Mouse (Mus musculus): ENCODE measurements at regions not wholly inside any gene's neighbourhood (a gene's known extent, or its start where the extent isn't known, plus 50 kb on each side); places are given as distances from the start of the nearest gene placed in this dataset.

- no peak overlapping the region for H3K9ac ChIP-seq (ENCODE audit: low read depth, low read length)
- 81% methylated on average over 3 of the region's 3 CpGs for WGBS
These were observed 64.8 kb upstream of the Ogfrl1 start for GRCm38 (mm10) chr1:23462411-23462810.

GRCm38 (mm10) chr1:23464081-23464480, 66.5 kb upstream of the Ogfrl1 start:
- no peak for ATAC-seq
- Histone ChIP-seq H3K4me3 (ENCODE audit: low read length) (no peak overlapping the region), H3K27me3 (replicated peaks; ENCODE audit: control insufficient read depth, insufficient read depth, low read length) (no peaks in the 10 kb centered on the region), H3K4me2 (ENCODE audit: low read depth, low read length) (no peak overlapping the region), H3K4me1 (ENCODE audit: control insufficient read depth, insufficient read depth, low read length) (no peaks in the 10 kb centered on the region), H3K36me3 (ENCODE audit: control insufficient read depth, insufficient read depth, low read length) (no peaks in the 10 kb centered on the region), H3K9me3 (ENCODE audit: control insufficient read depth, low read length) (no peaks in the 10 kb centered on the region), H3K9ac (ENCODE audit: low read depth, low read length) (no peak overlapping the region), H3K27ac (ENCODE audit: low read length) (no peak overlapping the region)
- 74% methylated on average over 3 of the region's 3 CpGs for WGBS

More at GRCm38 (mm10) chr1:23462411-23462810, 64.8 kb upstream of the Ogfrl1 start:
- no peak overlapping the region for H3K4me3 ChIP-seq (ENCODE audit: low read length)
- no peaks in the 10 kb centered on the region for H3K36me3 ChIP-seq (ENCODE audit: control insufficient read depth, insufficient read depth, low read length)
- no peak for ATAC-seq
- H3K4me2 ChIP-seq (ENCODE audit: low read depth, low read length) = no peak overlapping the region
- H3K27ac ChIP-seq (ENCODE audit: low read length) = no peak overlapping the region
- H3K9me3 ChIP-seq (ENCODE audit: control insufficient read depth, low read length) = no peaks in the 10 kb centered on the region
- no peaks in the 10 kb centered on the region for H3K4me1 ChIP-seq (ENCODE audit: control insufficient read depth, insufficient read depth, low read length)
- no peaks in the 10 kb centered on the region for H3K27me3 ChIP-seq (replicated peaks; ENCODE audit: control insufficient read depth, insufficient read depth, low read length)

- no peak for ATAC-seq
- Histone ChIP-seq H3K36me3 (ENCODE audit: control insufficient read depth, insufficient read depth, low read length) (no peaks in the 10 kb centered on the region), H3K4me2 (ENCODE audit: low read depth, low read length) (no peak overlapping the region), H3K9me3 (ENCODE audit: control insufficient read depth, low read length) (no peaks in the 10 kb centered on the region), H3K4me3 (ENCODE audit: low read length) (no peak overlapping the region), H3K4me1 (ENCODE audit: control insufficient read depth, insufficient read depth, low read length) (no peaks in the 10 kb centered on the region), H3K27me3 (replicated peaks; ENCODE audit: control insufficient read depth, insufficient read depth, low read length) (no peaks in the 10 kb centered on the region), H3K27ac (ENCODE audit: low read length) (no peak overlapping the region), H3K9ac (ENCODE audit: low read depth, low read length) (no peak overlapping the region)
- 62% methylated on average over 7 of the region's 7 CpGs for WGBS
These were observed 68.8 kb upstream of the Ogfrl1 start for GRCm38 (mm10) chr1:23466340-23466739.

- no peak overlapping the region for H3K4me3 ChIP-seq (ENCODE audit: low read length)
- no peaks in the 10 kb centered on the region for H3K27me3 ChIP-seq (replicated peaks; ENCODE audit: control insufficient read depth, insufficient read depth, low read length)
- H3K9ac ChIP-seq (ENCODE audit: low read depth, low read length) = no peak overlapping the region
- H3K9me3 ChIP-seq (ENCODE audit: control insufficient read depth, low read length) = no peaks in the 10 kb centered on the region
- H3K27ac ChIP-seq (ENCODE audit: low read length) = no peak overlapping the region
- no peak for ATAC-seq
- 88% methylated on average over 2 of the region's 2 CpGs for WGBS
- no peaks in the 10 kb centered on the region for H3K36me3 ChIP-seq (ENCODE audit: control insufficient read depth, insufficient read depth, low read length)
- no peaks in the 10 kb centered on the region for H3K4me1 ChIP-seq (ENCODE audit: control insufficient read depth, insufficient read depth, low read length)
- no peak overlapping the region for H3K4me2 ChIP-seq (ENCODE audit: low read depth, low read length)
These were observed 69.8 kb upstream of the Ogfrl1 start for GRCm38 (mm10) chr1:23467405-23467804.

- 76% methylated on average over 5 of the region's 5 CpGs for WGBS
- Histone ChIP-seq H3K4me2 (ENCODE audit: low read depth, low read length) (no peak overlapping the region), H3K9ac (ENCODE audit: low read depth, low read length) (no peak overlapping the region), H3K4me1 (ENCODE audit: control insufficient read depth, insufficient read depth, low read length) (no peaks in the 10 kb centered on the region), H3K27ac (ENCODE audit: low read length) (no peak overlapping the region), H3K36me3 (ENCODE audit: control insufficient read depth, insufficient read depth, low read length) (no peaks in the 10 kb centered on the region), H3K27me3 (replicated peaks; ENCODE audit: control insufficient read depth, insufficient read depth, low read length) (no peaks in the 10 kb centered on the region), H3K9me3 (ENCODE audit: control insufficient read depth, low read length) (no peaks in the 10 kb centered on the region), H3K4me3 (ENCODE audit: low read length) (no peak overlapping the region)
- no peak for ATAC-seq
These were observed 83.3 kb upstream of the Ogfrl1 start for GRCm38 (mm10) chr1:23480776-23481320.

GRCm38 (mm10) chr1:23484566-23484965, 87.0 kb upstream of the Ogfrl1 start:
- no peaks in the 10 kb centered on the region for H3K36me3 ChIP-seq (ENCODE audit: control insufficient read depth, insufficient read depth, low read length)
- H3K4me1 ChIP-seq (ENCODE audit: control insufficient read depth, insufficient read depth, low read length) = no peaks in the 10 kb centered on the region
- H3K27ac ChIP-seq (ENCODE audit: low read length) = no peak overlapping the region
- H3K4me3 ChIP-seq (ENCODE audit: low read length) = no peak overlapping the region
- 35% methylated on average over 1 of the region's 1 CpGs for WGBS
- ATAC-seq = no peak
- no peak overlapping the region for H3K9ac ChIP-seq (ENCODE audit: low read depth, low read length)
- no peaks in the 10 kb centered on the region for H3K9me3 ChIP-seq (ENCODE audit: control insufficient read depth, low read length)
- no peak overlapping the region for H3K4me2 ChIP-seq (ENCODE audit: low read depth, low read length)
- no peaks in the 10 kb centered on the region for H3K27me3 ChIP-seq (replicated peaks; ENCODE audit: control insufficient read depth, insufficient read depth, low read length)

GRCm38 (mm10) chr1:23485150-23485775, 87.7 kb upstream of the Ogfrl1 start:
- no peak overlapping the region for H3K27ac ChIP-seq (ENCODE audit: low read length)
- no peak overlapping the region for H3K4me3 ChIP-seq (ENCODE audit: low read length)
- H3K27me3 ChIP-seq (replicated peaks; ENCODE audit: control insufficient read depth, insufficient read depth, low read length) = no peaks in the 10 kb centered on the region
- no peaks in the 10 kb centered on the region for H3K9me3 ChIP-seq (ENCODE audit: control insufficient read depth, low read length)
- no peak overlapping the region for H3K4me2 ChIP-seq (ENCODE audit: low read depth, low read length)
- ATAC-seq = no peak
- H3K9ac ChIP-seq (ENCODE audit: low read depth, low read length) = no peak overlapping the region
- no peaks in the 10 kb centered on the region for H3K36me3 ChIP-seq (ENCODE audit: control insufficient read depth, insufficient read depth, low read length)
- WGBS = 74% methylated on average over 3 of the region's 3 CpGs
- H3K4me1 ChIP-seq (ENCODE audit: control insufficient read depth, insufficient read depth, low read length) = no peaks in the 10 kb centered on the region

- Histone ChIP-seq H3K9me3 (ENCODE audit: control insufficient read depth, low read length) (no peaks in the 10 kb centered on the region), H3K4me1 (ENCODE audit: control insufficient read depth, insufficient read depth, low read length) (no peaks in the 10 kb centered on the region), H3K9ac (ENCODE audit: low read depth, low read length) (no peak overlapping the region), H3K4me3 (ENCODE audit: low read length) (no peak overlapping the region), H3K27me3 (replicated peaks; ENCODE audit: control insufficient read depth, insufficient read depth, low read length) (no peaks in the 10 kb centered on the region), H3K27ac (ENCODE audit: low read length) (no peak overlapping the region), H3K4me2 (ENCODE audit: low read depth, low read length) (no peak overlapping the region), H3K36me3 (ENCODE audit: control insufficient read depth, insufficient read depth, low read length) (no peaks in the 10 kb centered on the region)
- ATAC-seq = no peak
These were observed 89.5 kb upstream of the Ogfrl1 start for GRCm38 (mm10) chr1:23487031-23487430.

GRCm38 (mm10) chr1:23490640-23491039, 93.1 kb upstream of the Ogfrl1 start:
- no peaks in the 10 kb centered on the region for H3K4me1 ChIP-seq (ENCODE audit: control insufficient read depth, insufficient read depth, low read length)
- H3K4me2 ChIP-seq (ENCODE audit: low read depth, low read length) = no peak overlapping the region
- no peak for ATAC-seq
- H3K27ac ChIP-seq (ENCODE audit: low read length) = no peak overlapping the region
- 76% methylated on average over 10 of the region's 10 CpGs for WGBS
- no peaks in the 10 kb centered on the region for H3K27me3 ChIP-seq (replicated peaks; ENCODE audit: control insufficient read depth, insufficient read depth, low read length)
- no peaks in the 10 kb centered on the region for H3K36me3 ChIP-seq (ENCODE audit: control insufficient read depth, insufficient read depth, low read length)
- H3K9me3 ChIP-seq (ENCODE audit: control insufficient read depth, low read length) = no peaks in the 10 kb centered on the region
- no peak overlapping the region for H3K9ac ChIP-seq (ENCODE audit: low read depth, low read length)
- no peak overlapping the region for H3K4me3 ChIP-seq (ENCODE audit: low read length)

GRCm38 (mm10) chr1:23491041-23491440, 93.5 kb upstream of the Ogfrl1 start:
- Histone ChIP-seq H3K9me3 (ENCODE audit: control insufficient read depth, low read length) (no peaks in the 10 kb centered on the region), H3K4me1 (ENCODE audit: control insufficient read depth, insufficient read depth, low read length) (no peaks in the 10 kb centered on the region), H3K4me3 (ENCODE audit: low read length) (no peak overlapping the region), H3K27me3 (replicated peaks; ENCODE audit: control insufficient read depth, insufficient read depth, low read length) (no peaks in the 10 kb centered on the region), H3K36me3 (ENCODE audit: control insufficient read depth, insufficient read depth, low read length) (no peaks in the 10 kb centered on the region), H3K4me2 (ENCODE audit: low read depth, low read length) (no peak overlapping the region), H3K9ac (ENCODE audit: low read depth, low read length) (no peak overlapping the region), H3K27ac (ENCODE audit: low read length) (no peak overlapping the region)
- WGBS = 68% methylated on average over 6 of the region's 6 CpGs
- ATAC-seq = no peak

Measured in intestine, embryonic 16.5 days (tissue).